Mouse (Mus musculus) adrenal gland, postnatal 36 days (tissue): Measurements from ENCODE around the gene Lyl1. TPM values are rescaled to one million over a fixed set of nuclear protein-coding genes. Genes with fewer than 3 reads are reported as not detected.

Experiments used
- DNase-seq, 2 experiments: peaks; one replicate each; pipeline ENCODE4 v3.0.0; 2021; ENCODE audit warnings: mixed read lengths in 1 of 2
- long read RNA-seq, 2 experiments: library from polyadenylated mRNA; stranded (forward); transcript quantifications; one replicate each; pipeline ENCODE4 v2.0.0; 2021; ENCODE audit warnings: borderline sequencing depth in 2 of 2
- total RNA-seq, 2 experiments: library from RNA; stranded (reverse); gene quantifications; 2 replicates each; pipeline ENCODE4 v1.2.3; 2021

Lyl1 gene
- total RNA-seq: 1 to 10 TPM; 2.5 to 2.9 TPM
- long read RNA-seq, experiment 1, partial matches to known transcripts: 0 of 2 reads
- long read RNA-seq, experiment 1, other reads (novel, unspliced or antisense): 1 of 2 reads
- long read RNA-seq, experiment 2, partial matches to known transcripts: 0 of 2 reads
- long read RNA-seq, experiment 2, other reads (novel, unspliced or antisense): 0 of 2 reads

- peak; percentile 66 to 76 for DNase-seq
These were observed at the start of gene Lyl1 for GRCm38 (mm10) chr8:84700941-84701911. Gene Lyl1 (plus strand): TSS chr8:84701457.

DNA sequence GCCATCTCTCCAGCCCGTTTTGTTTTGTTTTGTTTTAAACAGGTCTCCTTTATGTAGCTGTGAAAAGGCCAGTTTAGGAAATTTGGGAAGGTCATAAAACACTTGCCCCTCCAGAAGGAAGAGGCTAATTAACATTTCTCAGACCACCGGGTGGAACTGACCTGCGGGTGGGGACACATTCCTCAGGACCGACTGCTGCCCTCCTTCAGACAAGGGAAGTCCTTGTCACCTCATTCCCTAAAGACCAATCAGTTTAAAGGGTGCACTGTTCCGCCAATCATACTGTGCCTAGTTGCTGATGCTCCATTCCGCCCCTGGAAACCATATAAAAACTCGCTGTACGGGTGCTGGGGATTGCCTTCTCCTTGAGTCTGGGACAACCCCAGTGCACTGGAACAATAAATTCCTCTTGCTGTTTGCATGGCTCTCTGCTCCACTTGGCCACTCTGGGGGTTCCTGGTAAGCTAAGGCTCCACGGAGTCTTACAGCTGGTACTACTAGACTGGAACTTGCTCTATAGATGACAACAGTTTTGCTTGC, 48.1 kb upstream of the Lyl1 start:
- no peak for DNase-seq

GRCm38 (mm10) chr8:84654597-84654996, 46.7 kb upstream of the Lyl1 start:
- no peak for DNase-seq

- peak in 1 of 2 experiments; percentile 37 for DNase-seq
These were observed 45.7 kb upstream of the Lyl1 start for GRCm38 (mm10) chr8:84655336-84656190.

GRCm38 (mm10) chr8:84656191-84656525, 45.1 kb upstream of the Lyl1 start:
- DNase-seq: peak in 1 of 2 experiments; percentile 22

- DNase-seq: peak; percentile 78 to 79
These were observed 44.6 kb upstream of the Lyl1 start for GRCm38 (mm10) chr8:84656641-84657126.

GRCm38 (mm10) chr8:84657203-84657602, 44.1 kb upstream of the Lyl1 start:
- DNase-seq: no peak

- DNase-seq: no peak
These were observed 43.6 kb upstream of the Lyl1 start for GRCm38 (mm10) chr8:84657680-84658079.

DNA sequence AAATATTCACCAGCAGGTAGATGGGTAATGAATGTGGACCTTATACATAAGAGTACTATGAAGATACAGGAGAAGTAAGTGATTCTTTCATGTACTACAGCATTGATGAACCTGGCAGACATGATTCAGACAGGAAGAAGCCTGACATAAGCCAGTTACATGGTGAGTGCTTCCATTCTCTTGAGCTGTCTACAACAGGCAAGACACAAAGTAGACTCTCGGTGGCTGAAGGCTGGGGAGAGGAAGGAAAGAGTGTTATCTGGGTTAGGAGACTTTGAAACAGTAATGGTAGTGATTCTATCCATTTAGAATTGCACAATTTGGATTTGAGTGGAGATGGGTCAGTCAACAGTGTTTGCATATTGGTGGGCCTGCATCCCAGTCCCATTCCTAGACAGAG, 42.3 kb upstream of the Lyl1 start:
- DNase-seq: no peak

DNA sequence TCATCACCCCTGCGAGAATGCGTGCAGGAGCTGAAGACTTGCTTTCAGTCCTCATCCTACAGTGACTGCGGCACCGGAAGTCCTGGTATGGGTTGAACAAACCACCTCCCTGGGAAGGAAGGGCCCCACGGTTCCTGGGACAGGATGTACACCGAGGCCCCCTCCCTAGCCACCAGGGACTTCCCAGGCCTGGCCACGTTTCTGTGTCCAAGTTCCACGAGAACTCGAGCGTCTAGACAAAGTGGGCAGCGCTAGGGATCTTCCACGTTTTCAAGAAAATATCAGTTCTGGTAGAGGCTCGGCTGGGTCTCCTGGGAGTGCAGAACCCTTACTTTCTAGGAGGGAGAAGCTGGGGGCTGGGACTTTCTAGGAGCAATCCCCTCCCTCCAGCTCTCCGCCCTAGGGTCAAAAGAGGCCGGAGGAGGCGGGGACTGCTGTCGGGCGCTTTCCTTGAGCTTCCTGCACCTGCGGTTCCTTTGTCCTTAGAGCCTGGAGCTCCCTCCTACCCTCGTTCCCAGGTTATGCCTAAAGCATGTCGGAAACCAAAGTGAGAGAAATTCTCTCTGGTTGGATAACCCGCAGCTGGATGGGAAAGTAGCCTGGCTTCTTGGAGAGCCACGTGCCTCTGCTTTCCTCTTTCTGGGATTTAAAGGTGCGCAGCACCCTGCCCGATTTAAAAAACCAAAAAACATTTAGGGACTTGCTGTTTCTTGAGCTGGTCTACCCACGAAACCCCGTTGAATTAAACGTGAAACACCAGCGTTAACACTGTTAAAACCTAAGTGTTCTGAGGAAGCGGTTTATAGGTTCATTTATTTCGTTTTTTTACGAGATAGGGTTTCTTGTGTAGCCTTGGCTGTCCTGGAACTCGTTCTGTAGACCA, 41.1 kb upstream of the Lyl1 start:
- peak; percentile 59 to 76 for DNase-seq

DNA sequence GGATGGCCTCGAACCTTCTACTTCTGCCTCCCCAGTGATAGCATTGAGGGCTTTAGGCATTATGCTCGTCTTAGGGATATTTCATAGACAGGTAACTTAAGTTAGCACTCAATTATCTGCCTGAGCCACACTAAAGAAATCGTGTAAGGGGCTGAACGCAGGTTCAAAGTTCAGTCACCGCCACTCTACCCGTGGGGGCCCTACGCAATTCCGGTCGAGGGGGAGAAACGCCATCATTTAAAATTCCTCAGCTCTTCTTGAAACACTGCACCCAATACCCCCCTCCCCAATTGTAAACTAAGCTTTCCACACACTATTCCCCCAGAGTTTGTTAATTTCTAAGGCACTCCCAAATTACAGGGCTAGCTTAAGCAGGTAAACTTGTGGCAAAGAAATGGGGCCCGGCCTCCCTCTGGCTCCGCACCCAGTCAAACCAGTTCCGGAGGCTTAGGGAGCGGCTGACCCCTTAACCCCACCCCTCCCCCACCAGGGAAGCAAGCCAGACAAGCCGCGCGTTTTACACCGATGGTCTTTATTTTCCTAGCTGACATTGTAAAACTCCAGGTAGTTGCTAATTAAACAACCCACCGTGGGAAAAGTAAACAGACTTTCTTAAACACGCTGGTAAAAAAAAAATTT, 40.3 kb upstream of the Lyl1 start:
- DNase-seq: peak; percentile 45 to 78

DNA sequence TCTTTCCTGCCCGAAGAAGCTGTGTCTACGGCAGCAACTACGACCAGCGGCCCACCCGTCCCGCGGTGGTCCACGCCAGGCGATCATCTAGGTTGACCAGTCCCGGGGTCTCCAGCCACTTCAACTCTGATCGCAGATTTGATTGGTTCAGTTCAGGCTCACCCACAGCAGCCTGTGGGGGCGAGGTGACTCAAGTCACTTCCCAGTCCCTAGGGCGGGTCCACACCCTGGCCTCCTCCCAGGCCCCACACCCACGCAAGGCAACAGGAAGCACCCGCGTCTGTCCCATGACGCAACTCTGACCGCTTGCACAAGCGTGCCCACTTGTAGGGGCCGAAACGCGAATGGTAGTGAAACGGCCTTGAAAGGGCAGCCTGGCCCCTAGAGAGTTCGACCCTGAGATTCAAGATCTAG, 39.8 kb upstream of the Lyl1 start:
- DNase-seq: peak; percentile 95

DNA sequence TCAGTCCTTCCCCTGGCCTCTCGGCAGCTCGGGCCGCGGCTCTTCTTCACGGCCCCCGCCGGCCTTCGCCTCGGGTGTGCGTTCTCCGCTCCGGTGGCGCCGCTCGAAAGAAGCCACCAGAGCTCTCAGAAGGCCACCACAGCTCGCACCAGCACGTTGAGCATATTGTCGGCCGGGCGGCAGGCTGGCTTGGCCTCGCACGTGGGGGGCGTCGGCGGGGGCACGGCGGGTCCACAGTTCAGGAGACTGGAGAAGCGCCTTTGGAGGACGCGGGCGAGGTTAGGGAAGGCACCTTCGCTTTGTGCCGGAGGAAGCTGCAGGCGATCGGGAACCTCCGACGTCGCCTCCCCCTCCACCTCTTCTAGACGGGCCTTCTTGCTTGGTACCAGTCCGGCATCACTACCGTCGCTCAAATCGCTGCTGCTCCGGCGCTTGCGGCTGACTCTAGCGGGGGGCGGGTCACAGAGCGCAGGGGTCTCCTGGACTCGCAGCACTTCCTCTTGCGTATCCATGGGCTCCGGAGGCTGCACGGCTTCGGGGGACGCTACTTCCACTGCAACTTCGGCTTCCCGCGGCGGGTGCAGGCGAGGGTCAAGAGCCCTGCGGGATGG, 39.2 kb upstream of the Lyl1 start:
- peak; percentile 45 to 61 for DNase-seq

GRCm38 (mm10) chr8:84662581-84663065, 38.6 kb upstream of the Lyl1 start, which contains the start of gene Ier2:
Gene Ier2 (minus strand): TSS chr8:84662852.
- DNase-seq: peak; percentile 95 to 96

DNA sequence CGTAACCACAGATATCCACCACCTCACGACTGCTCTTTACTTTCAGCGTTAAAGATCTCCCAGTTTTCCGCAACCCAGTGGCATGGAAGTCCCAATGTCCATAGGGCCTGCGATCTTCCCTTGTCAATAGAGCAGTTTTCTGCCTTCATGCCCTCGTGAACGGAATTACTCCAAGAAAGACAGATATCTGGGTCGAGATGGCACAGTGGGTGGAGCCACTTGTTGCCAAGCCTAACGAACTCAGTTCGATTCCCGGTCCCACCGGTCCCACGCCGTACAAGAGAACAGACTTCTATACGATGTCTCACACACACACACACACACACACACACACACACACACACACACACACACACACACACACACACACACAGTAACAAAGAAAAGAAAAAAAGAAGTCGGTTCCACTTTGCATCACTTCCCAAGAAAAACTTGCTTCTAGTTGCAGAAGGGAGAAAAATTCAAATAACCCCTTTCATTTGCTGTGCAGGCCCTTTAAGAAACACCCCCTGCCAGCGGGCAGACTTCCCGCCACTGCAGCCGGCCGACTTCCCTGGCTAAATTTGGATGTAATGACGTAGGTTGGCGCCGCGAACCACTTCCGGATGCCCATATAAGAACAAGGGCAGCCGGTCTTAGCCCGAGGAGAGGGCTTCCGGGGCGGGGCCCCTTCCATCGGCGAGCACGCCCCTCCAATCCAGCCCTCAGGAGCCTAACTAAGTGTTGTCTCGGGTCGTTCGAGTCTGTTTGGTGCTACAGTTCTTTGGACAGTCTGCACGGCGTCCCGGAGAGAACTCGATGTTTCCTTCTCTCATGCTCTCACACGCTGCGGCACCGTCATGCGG, 37.6 kb upstream of the Lyl1 start:
- peak; percentile 97 to 98 for DNase-seq

DNA sequence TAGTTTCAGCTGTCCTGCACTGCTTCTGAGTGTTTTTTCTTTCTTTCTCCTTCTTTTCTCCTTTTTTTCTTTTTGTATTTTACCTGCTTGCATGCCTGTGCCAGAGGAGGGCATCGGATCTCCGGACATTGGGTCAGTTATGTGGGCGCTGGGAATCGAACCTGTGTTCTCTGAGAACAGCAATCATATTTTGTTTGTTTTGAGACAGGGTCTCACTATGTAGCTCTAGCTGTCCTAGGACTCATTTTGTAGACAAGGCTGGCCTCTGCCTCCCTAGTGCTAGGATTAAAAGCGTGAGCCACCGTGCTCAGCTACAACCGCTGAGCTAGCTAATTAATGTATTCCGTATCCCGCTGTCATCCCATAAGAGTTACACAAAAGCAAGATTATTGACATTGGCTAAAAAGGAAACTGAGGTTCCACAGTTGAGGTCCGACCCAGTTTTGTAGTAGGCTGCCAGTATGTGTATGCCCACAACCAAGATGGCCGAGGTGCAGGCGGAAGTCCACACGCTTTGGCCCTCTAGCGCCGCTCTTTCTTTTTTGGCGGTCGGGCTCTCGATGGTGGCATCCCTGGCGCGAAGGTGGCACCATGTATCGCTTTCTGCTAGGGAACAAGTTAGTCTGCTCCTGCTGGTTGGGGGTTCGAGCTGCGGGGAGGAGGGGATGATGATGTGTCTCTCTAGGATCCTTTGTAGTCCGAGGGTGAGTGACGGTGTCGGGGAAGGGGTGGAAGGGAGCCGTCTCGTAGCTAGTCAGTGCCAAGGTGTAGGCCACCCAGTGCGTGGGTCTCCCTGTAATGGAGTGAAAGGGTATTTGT, 36.5 kb upstream of the Lyl1 start:
- DNase-seq: peak; percentile 87

DNA sequence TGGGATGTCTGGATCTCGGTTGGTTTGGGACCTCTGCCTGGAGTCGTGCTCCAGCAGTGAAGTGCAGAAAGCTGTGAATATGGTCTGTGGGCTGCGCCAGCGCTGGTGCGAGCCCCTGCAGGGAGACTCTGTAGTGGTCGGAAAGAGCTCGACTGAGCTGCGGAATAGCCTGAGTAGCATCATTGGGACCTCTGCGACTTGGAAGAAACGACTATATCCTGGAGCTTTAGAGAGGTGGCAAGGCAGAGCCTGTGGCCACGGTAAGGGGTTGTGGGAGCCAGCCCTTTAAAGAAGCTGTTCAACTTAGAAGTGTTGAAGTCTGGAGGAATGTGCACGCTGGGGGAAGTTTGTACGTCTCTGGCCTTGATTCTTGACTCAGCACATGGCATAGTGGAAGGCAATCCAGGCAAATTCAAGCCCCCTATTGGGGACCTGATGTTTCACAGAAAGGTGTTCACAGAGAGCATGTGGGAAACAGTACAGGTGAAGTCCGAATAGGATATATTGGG, 35.8 kb upstream of the Lyl1 start:
- DNase-seq: no peak

DNA sequence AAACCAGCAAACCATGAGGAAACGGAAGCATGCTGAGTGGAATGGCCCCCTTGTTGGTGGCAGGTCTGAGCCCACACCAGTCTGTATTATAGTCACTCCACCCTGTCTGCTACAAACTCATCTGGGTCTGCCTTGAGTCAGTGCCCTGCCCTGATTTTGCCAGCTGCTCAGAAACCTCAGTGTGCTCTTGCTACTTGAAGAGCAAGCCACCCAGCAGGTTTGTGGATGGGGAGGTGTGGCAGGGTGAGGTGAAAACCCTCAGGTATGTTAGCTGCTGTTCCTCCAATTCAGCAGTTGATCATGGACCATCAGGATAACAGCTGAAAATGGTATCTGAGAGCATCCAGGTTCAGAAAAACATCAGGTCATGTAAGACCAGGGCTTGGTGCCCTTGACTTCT, 33.2 kb upstream of the Lyl1 start:
- no peak for DNase-seq
